Mouse (Mus musculus) C2C12 (cell line): ENCODE data around the gene Epsti1.

Experiments
- CEBPB ChIP-seq: IDR thresholded peaks from one replicate; pipeline ENCODE4 v1.6.1; 2011; ENCODE audit warnings: low read depth, mild to moderate bottlenecking, control low read depth, moderate library complexity
- CTCF ChIP-seq: IDR thresholded peaks from one replicate; pipeline ENCODE4 v1.5.1; 2011; ENCODE audit not compliant: control insufficient read depth, insufficient read depth, insufficient read length
- FOSL1 ChIP-seq: IDR thresholded peaks from one replicate; pipeline ENCODE4 v1.8.0; 2011; ENCODE audit warnings: mild to moderate bottlenecking, low read length; ENCODE audit not compliant: poor library complexity, insufficient read depth, severe bottlenecking
- MAX ChIP-seq: IDR thresholded peaks from one replicate; pipeline ENCODE4 v1.6.1; 2011; ENCODE audit warnings: mild to moderate bottlenecking, control low read depth
- MYOD1 ChIP-seq: IDR thresholded peaks from one replicate; pipeline ENCODE4 v1.6.1; 2011; ENCODE audit warnings: low read depth; ENCODE audit not compliant: control insufficient read depth, insufficient read length
- MYOG ChIP-seq: IDR thresholded peaks from one replicate; pipeline ENCODE4 v1.6.1; 2011; ENCODE audit not compliant: control insufficient read depth, insufficient read length; ENCODE audit errors: extremely low read depth
- USF1 ChIP-seq: IDR thresholded peaks from one replicate; pipeline ENCODE4 v1.6.1; 2011; ENCODE audit warnings: low read depth, mild to moderate bottlenecking, control low read depth, moderate library complexity

- TF ChIP-seq CTCF, result no peak
- TF ChIP-seq USF1, result no peak
- no peak for TF ChIP-seq FOSL1
- TF ChIP-seq MAX, result no peak
- TF ChIP-seq MYOG, result no peak
- no peak for TF ChIP-seq CEBPB
- TF ChIP-seq MYOD1, result peak; percentile 91
These were observed 25.2 kb downstream of the Epsti1 start for GRCm38 (mm10) chr14:77929139-77929678.
